Mouse (Mus musculus): ENCODE measurements at regions not wholly inside any gene's neighbourhood (a gene's known extent, or its start where the extent isn't known, plus 50 kb on each side); places are given as distances from the start of the nearest gene placed in this dataset.

- Histone ChIP-seq H3K4me1 (ENCODE audit: control insufficient read depth, insufficient read depth, low read length) (peaks cover 12% of the 10 kb centered on the region), H3K27ac (ENCODE audit: insufficient read depth, low read depth, low read length) (peak overlapping the region; percentile 66; the same call in 1 of the 2 replicates), H3K4me3 (ENCODE audit: insufficient read depth, low read depth, low read length) (no peak overlapping the region)
- 60% methylated on average over 5 of the region's 5 CpGs for WGBS
- TF ChIP-seq POLR2A (IDR thresholded peaks at IDR 0.05; ENCODE audit: insufficient read depth, low read depth, low read length) (no peak), CTCF (IDR thresholded peaks at IDR 0.05; ENCODE audit: insufficient read depth, low read depth, low read length) (no peak)
These were observed 181.3 kb upstream of the Bcor start for GRCm38 (mm10) chrX:12341356-12341965.

GRCm38 (mm10) chrX:12344805-12345555 is 184.8 kb upstream of the Bcor start:
- Histone ChIP-seq H3K4me1 (ENCODE audit: control insufficient read depth, insufficient read depth, low read length) (peaks cover 12% of the 10 kb centered on the region), H3K4me3 (ENCODE audit: insufficient read depth, low read depth, low read length) (no peak overlapping the region), H3K27ac (ENCODE audit: insufficient read depth, low read depth, low read length) (no peak overlapping the region)
- 88% methylated on average over 12 of the region's 12 CpGs for WGBS
- TF ChIP-seq CTCF (IDR thresholded peaks at IDR 0.05; ENCODE audit: insufficient read depth, low read depth, low read length) (no peak), POLR2A (IDR thresholded peaks at IDR 0.05; ENCODE audit: insufficient read depth, low read depth, low read length) (no peak)

GRCm38 (mm10) chrX:12346856-12347255 is 186.7 kb upstream of the Bcor start:
- Histone ChIP-seq H3K4me1 (ENCODE audit: control insufficient read depth, insufficient read depth, low read length) (0 out of 2 replicates have a peak, but pooled peaks cover 1% of the 10 kb centered on the region), H3K4me3 (ENCODE audit: insufficient read depth, low read depth, low read length) (no peak overlapping the region), H3K27ac (ENCODE audit: insufficient read depth, low read depth, low read length) (no peak overlapping the region)
- WGBS = 79% methylated on average over 3 of the region's 3 CpGs
- TF ChIP-seq CTCF (IDR thresholded peaks at IDR 0.05; ENCODE audit: insufficient read depth, low read depth, low read length) (no peak), POLR2A (IDR thresholded peaks at IDR 0.05; ENCODE audit: insufficient read depth, low read depth, low read length) (no peak)

GRCm38 (mm10) chrX:12348117-12348516 is 188.0 kb upstream of the Bcor start:
- no peaks in the 10 kb centered on the region for H3K4me1 ChIP-seq (ENCODE audit: control insufficient read depth, insufficient read depth, low read length)
- H3K4me3 ChIP-seq (ENCODE audit: insufficient read depth, low read depth, low read length) = no peak overlapping the region
- 75% methylated on average over 8 of the region's 8 CpGs for WGBS
- TF ChIP-seq POLR2A (IDR thresholded peaks at IDR 0.05; ENCODE audit: insufficient read depth, low read depth, low read length) (no peak), CTCF (IDR thresholded peaks at IDR 0.05; ENCODE audit: insufficient read depth, low read depth, low read length) (no peak)
- H3K27ac ChIP-seq (ENCODE audit: insufficient read depth, low read depth, low read length) = no peak overlapping the region

GRCm38 (mm10) chrX:12354875-12355274 is 194.7 kb upstream of the Bcor start:
- Histone ChIP-seq H3K27ac (ENCODE audit: insufficient read depth, low read depth, low read length) (no peak overlapping the region), H3K4me3 (ENCODE audit: insufficient read depth, low read depth, low read length) (no peak overlapping the region), H3K4me1 (ENCODE audit: control insufficient read depth, insufficient read depth, low read length) (no peaks in the 10 kb centered on the region)
- no peak for TF ChIP-seq CTCF (IDR thresholded peaks at IDR 0.05; ENCODE audit: insufficient read depth, low read depth, low read length)
- no peak for TF ChIP-seq POLR2A (IDR thresholded peaks at IDR 0.05; ENCODE audit: insufficient read depth, low read depth, low read length)
- 94% methylated on average over 2 of the region's 2 CpGs for WGBS

- H3K27ac ChIP-seq (ENCODE audit: insufficient read depth, low read depth, low read length) = no peak overlapping the region
- 84% methylated on average over 1 of the region's 1 CpGs for WGBS
- H3K4me3 ChIP-seq (ENCODE audit: insufficient read depth, low read depth, low read length) = no peak overlapping the region
- H3K4me1 ChIP-seq (ENCODE audit: control insufficient read depth, insufficient read depth, low read length) = no peaks in the 10 kb centered on the region
- TF ChIP-seq POLR2A (IDR thresholded peaks at IDR 0.05; ENCODE audit: insufficient read depth, low read depth, low read length) (no peak), CTCF (IDR thresholded peaks at IDR 0.05; ENCODE audit: insufficient read depth, low read depth, low read length) (no peak)
These were observed 197.9 kb upstream of the Bcor start for GRCm38 (mm10) chrX:12358026-12358425.

- Histone ChIP-seq H3K4me1 (ENCODE audit: control insufficient read depth, insufficient read depth, low read length) (no peaks in the 10 kb centered on the region), H3K4me3 (ENCODE audit: insufficient read depth, low read depth, low read length) (no peak overlapping the region), H3K27ac (ENCODE audit: insufficient read depth, low read depth, low read length) (no peak overlapping the region)
- TF ChIP-seq CTCF (IDR thresholded peaks at IDR 0.05; ENCODE audit: insufficient read depth, low read depth, low read length) = no peak
- TF ChIP-seq POLR2A (IDR thresholded peaks at IDR 0.05; ENCODE audit: insufficient read depth, low read depth, low read length) = no peak
- 83% methylated on average over 12 of the region's 12 CpGs for WGBS
These were observed 205.6 kb upstream of the Bcor start for GRCm38 (mm10) chrX:12365582-12366323.

GRCm38 (mm10) chrX:12366801-12367200 is 206.6 kb upstream of the Bcor start:
- 78% methylated on average over 6 of the region's 6 CpGs for WGBS
- no peak overlapping the region for H3K27ac ChIP-seq (ENCODE audit: insufficient read depth, low read depth, low read length)

GRCm38 (mm10) chrX:12373670-12374069 is 213.5 kb upstream of the Bcor start:
- Histone ChIP-seq H3K27ac (ENCODE audit: insufficient read depth, low read depth, low read length) (no peak overlapping the region), H3K4me1 (ENCODE audit: control insufficient read depth, insufficient read depth, low read length) (no peaks in the 10 kb centered on the region), H3K4me3 (ENCODE audit: insufficient read depth, low read depth, low read length) (no peak overlapping the region)
- 81% methylated on average over 6 of the region's 6 CpGs for WGBS
- TF ChIP-seq CTCF (IDR thresholded peaks at IDR 0.05; ENCODE audit: insufficient read depth, low read depth, low read length) = no peak
- no peak for TF ChIP-seq POLR2A (IDR thresholded peaks at IDR 0.05; ENCODE audit: insufficient read depth, low read depth, low read length)

More at GRCm38 (mm10) chrX:12366801-12367200, 206.6 kb upstream of the Bcor start:
- Histone ChIP-seq H3K4me3 (ENCODE audit: insufficient read depth, low read depth, low read length) (no peak overlapping the region), H3K4me1 (ENCODE audit: control insufficient read depth, insufficient read depth, low read length) (no peaks in the 10 kb centered on the region)
- no peak for TF ChIP-seq CTCF (IDR thresholded peaks at IDR 0.05; ENCODE audit: insufficient read depth, low read depth, low read length)
- TF ChIP-seq POLR2A (IDR thresholded peaks at IDR 0.05; ENCODE audit: insufficient read depth, low read depth, low read length) = no peak

Data from olfactory bulb, adult 2 months (tissue).